Mouse (Mus musculus) CD4-positive, CD25-positive, alpha-beta regulatory T cell, adult 4 months (primary cell): ENCODE data around the gene Lpo. TPM values are rescaled to one million over a fixed set of nuclear protein-coding genes. Genes with fewer than 3 reads are reported as not detected.

Experiments used
- ATAC-seq: one replicate; pipeline ENCODE4 v1.8.0; 2017
- polyA plus RNA-seq, 2 experiments: library from polyadenylated mRNA; unstranded; fragments of 100-300 nt; shearing (Covaris generic); gene quantifications; one replicate each; pipeline ENCODE4 v1.2.1; 2017

The Lpo gene
- polyA plus RNA-seq, 2 experiments from 2014 or later: not detected

- ATAC-seq: no peak
These were observed 69.8 kb downstream of the Lpo start for GRCm38 (mm10) chr11:87758161-87758911.

- ATAC-seq: peak; percentile 15
These were observed 70.8 kb downstream of the Lpo start for GRCm38 (mm10) chr11:87757001-87757954.

Other genes with a start within 250 kb of the Lpo start
- gene Mtmr4, start 236.1 kb downstream of the Lpo start, polyA plus RNA-seq: 10 to 100 TPM in 1 of 2 experiments, 1 to 10 TPM in 1; 8.8 to 22.1 TPM
- under 1 TPM; 0.17 to 0.19 TPM for gene Hsf5, start 211.1 kb downstream of the Lpo start, polyA plus RNA-seq
- 10 to 100 TPM; 24.9 to 25.4 TPM for gene Rnf43, start 165.6 kb downstream of the Lpo start, polyA plus RNA-seq
- 100 to 1,000 TPM; 346 to 405 TPM for gene Supt4a, start 90.7 kb downstream of the Lpo start, polyA plus RNA-seq
- gene Tspoap1, start 67.7 kb downstream of the Lpo start, polyA plus RNA-seq: 1 to 10 TPM; 3.1 to 3.7 TPM
- not detected for gene Mpo, start 34.7 kb downstream of the Lpo start, polyA plus RNA-seq
- 1 to 10 TPM; 5.1 to 9.9 TPM for gene Mks1, start 24.9 kb upstream of the Lpo start, polyA plus RNA-seq
- not detected for gene Epx, start 47.2 kb upstream of the Lpo start, polyA plus RNA-seq
- gene Olfr462, start 64.0 kb upstream of the Lpo start, polyA plus RNA-seq: not detected
- gene Olfr463, start 69.1 kb upstream of the Lpo start, polyA plus RNA-seq: not detected
- not detected for gene Olfr464, start 92.7 kb upstream of the Lpo start, polyA plus RNA-seq
- 1 to 10 TPM; 4.0 to 4.6 TPM for gene Dynll2, start 159.2 kb upstream of the Lpo start, polyA plus RNA-seq
- 10 to 100 TPM; 23.5 to 47.7 TPM for gene Srsf1, start 219.1 kb upstream of the Lpo start, polyA plus RNA-seq
- 10 to 100 TPM; 23.6 to 25.6 TPM for gene Vezf1, start 240.0 kb upstream of the Lpo start, polyA plus RNA-seq